Mouse (Mus musculus) heart, embryonic 10.5 days (tissue): ENCODE results near the gene Lims1. TPM values are rescaled to one million over a fixed set of nuclear protein-coding genes. Genes with fewer than 3 reads are reported as not detected.

ENCODE experiments used
- DNase-seq: peaks from one replicate; pipeline ENCODE4 v3.0.0-alpha.2; 2017; ENCODE audit warnings: low spot score
- H3K27ac ChIP-seq: fragments of 300-500 bp; sonication (generic); 2 replicates; pipeline ENCODE4 v1.5.1; 2016; ENCODE audit warnings: mild to moderate bottlenecking
- H3K27me3 ChIP-seq: fragments of 300-500 bp; sonication (generic); 2 replicates; pipeline ENCODE4 v1.6.1; 2016; ENCODE audit warnings: mild to moderate bottlenecking; ENCODE audit not compliant: poor library complexity, insufficient read depth, severe bottlenecking
- H3K36me3 ChIP-seq: fragments of 300-500 bp; sonication (generic); 2 replicates; pipeline ENCODE4 v1.6.1; 2016; ENCODE audit warnings: mild to moderate bottlenecking, moderate library complexity
- H3K4me1 ChIP-seq: fragments of 300-500 bp; sonication (generic); 2 replicates; pipeline ENCODE4 v1.6.1; 2016; ENCODE audit warnings: mild to moderate bottlenecking
- H3K4me3 ChIP-seq: fragments of 300-500 bp; sonication (generic); 2 replicates; pipeline ENCODE4 v1.5.1; 2016; ENCODE audit warnings: mild to moderate bottlenecking, moderate library complexity
- H3K9me3 ChIP-seq: fragments of 300-500 bp; sonication (generic); 2 replicates; pipeline ENCODE4 v1.6.1; 2016; ENCODE audit warnings: mild to moderate bottlenecking, moderate library complexity
- WGBS: fragments of 180-500 bp; shearing (Covaris S2); methylation state at CpG from one replicate; pipeline ENCODE4 v1.1.7; 2016; 5-methylcytosine and 5-hydroxymethylcytosine counted together
- polyA plus RNA-seq: library from polyadenylated mRNA; unstranded; fragments of >200 nt; fragmentation: Nextera tagmentation; extraction: Ambion mirVana; gene quantifications from 2 replicates; pipeline ENCODE4 v1.2.1, GENCODE M21; 2016

Lims1 gene
- polyA plus RNA-seq, 1 experiment from 2014 or later: 121 TPM

DNA sequence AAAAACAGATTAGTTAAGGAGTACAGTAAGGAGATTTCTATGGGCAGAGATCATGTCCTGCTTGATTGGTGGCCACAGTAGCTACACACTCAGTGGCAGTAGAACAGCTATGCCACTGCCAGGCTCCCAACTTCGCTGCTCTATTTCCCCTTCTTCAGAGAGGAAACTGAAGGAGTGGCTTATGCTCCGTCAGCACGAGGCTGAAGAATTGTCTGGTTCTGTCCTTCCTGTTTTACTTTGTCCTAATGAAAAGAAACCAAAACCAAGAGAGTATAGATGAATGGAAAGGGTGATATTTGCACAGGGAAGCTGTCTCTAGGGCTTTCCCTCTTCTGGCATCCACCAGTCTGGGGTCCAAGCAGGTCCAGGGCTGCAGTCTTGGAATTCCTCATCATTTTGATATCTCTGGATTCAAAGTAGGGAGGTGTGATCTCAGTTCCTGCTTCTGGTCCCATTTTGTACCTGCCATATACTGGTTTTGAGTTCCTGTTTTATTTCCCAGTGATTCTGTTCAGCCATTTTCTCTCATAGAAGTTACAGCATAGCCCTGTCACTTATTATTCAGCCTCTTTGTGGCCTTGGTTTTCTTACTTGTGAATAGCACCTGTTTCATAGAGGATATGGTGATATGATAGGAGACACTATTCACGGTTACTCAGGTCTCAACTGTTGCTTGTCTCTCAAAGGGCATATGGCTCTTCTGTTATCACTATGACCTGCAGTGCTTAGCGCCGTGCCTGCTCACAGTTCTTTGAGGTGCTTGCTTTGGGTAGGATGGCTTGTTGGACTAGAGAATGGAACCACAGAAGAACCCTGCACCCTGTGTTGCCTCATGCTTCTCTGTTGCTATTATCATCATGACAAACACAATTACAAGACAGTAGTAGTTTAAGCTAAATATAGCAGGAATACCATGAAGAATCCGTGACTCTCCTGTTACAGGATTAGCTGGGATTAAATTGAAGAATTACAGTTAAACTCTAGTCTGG is 70.1 kb downstream of the Lims1 start:
- peak overlapping the region; percentile 47; the same call in 1 of the 2 replicates for H3K4me3 ChIP-seq
- 44% methylated on average over 7 of the region's 7 CpGs for WGBS
- DNase-seq: no peak
- peaks cover 49% of the 10 kb centered on the region for H3K4me1 ChIP-seq
- H3K27me3 ChIP-seq: no peaks in the 10 kb centered on the region
- peak overlapping the region; percentile 88 for H3K27ac ChIP-seq
- no peaks in the 10 kb centered on the region for H3K9me3 ChIP-seq
- H3K36me3 ChIP-seq: no peaks in the 10 kb centered on the region

DNA sequence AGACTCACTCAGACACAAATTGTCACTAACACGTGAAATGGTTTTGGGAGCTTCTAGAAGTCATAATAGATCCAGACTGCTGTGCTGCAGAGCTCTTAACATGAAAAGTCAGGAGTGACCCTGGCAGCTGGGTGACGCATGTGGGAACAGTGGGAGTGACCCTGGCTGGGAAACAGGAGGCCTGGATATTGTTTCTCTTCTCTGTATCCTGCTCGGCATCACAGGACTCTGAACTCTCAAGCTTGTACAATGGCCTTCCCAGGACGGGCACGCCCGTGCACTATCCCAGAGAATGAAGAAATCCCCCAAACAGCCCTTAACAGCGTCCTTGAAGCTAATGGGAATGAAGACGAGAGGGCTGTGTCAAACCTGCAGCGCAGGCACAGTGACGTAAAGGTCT is 70.9 kb downstream of the Lims1 start:
- Histone ChIP-seq H3K27me3 (no peaks in the 10 kb centered on the region), H3K9me3 (no peaks in the 10 kb centered on the region), H3K4me1 (peaks cover 49% of the 10 kb centered on the region), H3K27ac (peak overlapping the region; percentile 88), H3K4me3 (peak overlapping the region; percentile 47), H3K36me3 (peaks cover 4% of the 10 kb centered on the region)
- peak; percentile 81 for DNase-seq
- 32% methylated on average over 10 of the region's 10 CpGs for WGBS

DNA sequence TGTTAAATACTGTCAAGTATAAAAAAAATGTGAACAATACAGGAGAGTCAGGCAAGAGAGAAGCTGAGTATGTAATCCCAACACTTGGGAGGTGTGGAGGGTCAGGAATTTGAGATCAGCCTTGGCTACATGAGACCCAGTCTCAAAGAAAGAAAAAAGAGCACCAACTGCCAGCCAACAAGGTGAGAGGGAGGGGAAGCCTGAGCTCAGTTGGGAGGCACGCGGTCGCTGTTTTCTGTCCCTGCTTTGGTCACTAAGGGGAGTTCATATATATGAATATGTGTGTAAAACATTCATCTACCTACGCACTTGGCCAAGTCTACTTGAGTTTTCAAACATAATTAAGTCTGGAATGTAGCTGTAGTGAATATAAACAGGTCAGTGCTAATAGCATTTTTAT is 72.0 kb downstream of the Lims1 start:
- Histone ChIP-seq H3K27ac (peak overlapping the region; percentile 88), H3K36me3 (peaks cover 14% of the 10 kb centered on the region), H3K9me3 (no peaks in the 10 kb centered on the region), H3K4me1 (peaks cover 49% of the 10 kb centered on the region), H3K4me3 (peak overlapping the region; percentile 29; the same call in 1 of the 2 replicates), H3K27me3 (no peaks in the 10 kb centered on the region)
- WGBS: 68% methylated on average over 4 of the region's 4 CpGs
- DNase-seq: no peak

- no peaks in the 10 kb centered on the region for H3K9me3 ChIP-seq
- WGBS: 65% methylated on average over 2 of the region's 2 CpGs
- H3K4me3 ChIP-seq: peak overlapping the region; percentile 29; the same call in 1 of the 2 replicates
- no peak for DNase-seq
- H3K27me3 ChIP-seq: no peaks in the 10 kb centered on the region
- peak overlapping the region; percentile 88 for H3K27ac ChIP-seq
- peaks cover 49% of the 10 kb centered on the region for H3K4me1 ChIP-seq
- peaks cover 15% of the 10 kb centered on the region for H3K36me3 ChIP-seq
Measured at GRCm38 (mm10) chr10:58395723-58396122, 72.5 kb downstream of the Lims1 start.

DNA sequence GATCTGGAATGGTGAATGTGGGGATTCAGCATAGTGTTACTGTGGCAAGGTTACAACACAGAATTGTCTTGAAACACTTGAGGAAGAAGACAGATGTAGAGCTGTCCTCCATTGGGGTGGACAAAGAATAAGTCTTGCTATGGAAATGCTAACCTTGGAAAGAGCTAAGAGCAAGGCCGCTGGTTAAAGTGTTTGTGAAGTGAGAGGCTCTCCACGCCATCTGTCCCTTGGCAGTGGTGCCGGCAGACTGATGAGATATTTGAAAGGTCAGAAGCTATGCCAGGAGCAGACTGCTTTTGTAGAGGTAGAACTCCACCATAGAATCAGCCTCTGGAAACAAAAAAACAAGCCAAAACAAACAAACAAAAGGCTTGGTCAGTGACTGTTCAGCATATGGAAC is 73.3 kb downstream of the Lims1 start:
- Histone ChIP-seq H3K9me3 (no peaks in the 10 kb centered on the region), H3K4me3 (peak overlapping the region; percentile 24; the same call in 1 of the 2 replicates), H3K27me3 (no peaks in the 10 kb centered on the region), H3K36me3 (peaks cover 21% of the 10 kb centered on the region), H3K27ac (peak overlapping the region; percentile 88), H3K4me1 (peaks cover 51% of the 10 kb centered on the region)
- no peak for DNase-seq
- 50% methylated on average over 3 of the region's 3 CpGs for WGBS

DNA sequence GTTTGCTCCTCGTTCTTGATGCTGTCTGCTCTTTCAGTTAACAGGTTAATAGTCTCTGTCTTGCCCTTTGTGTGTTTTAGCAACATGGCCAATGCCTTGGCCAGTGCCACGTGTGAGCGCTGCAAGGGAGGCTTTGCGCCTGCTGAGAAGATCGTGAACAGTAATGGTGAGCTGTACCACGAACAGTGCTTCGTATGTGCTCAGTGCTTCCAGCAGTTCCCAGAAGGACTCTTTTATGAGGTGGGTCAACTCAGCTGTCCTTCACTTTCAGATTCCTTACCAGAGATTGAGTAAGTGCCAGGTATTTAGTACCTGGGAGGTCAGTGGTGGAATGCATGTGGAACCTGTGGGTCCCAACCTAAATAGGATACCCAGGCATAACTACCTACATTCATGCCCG is 75.7 kb downstream of the Lims1 start:
- Histone ChIP-seq H3K27ac (no peak overlapping the region), H3K27me3 (no peaks in the 10 kb centered on the region), H3K4me1 (peaks cover 44% of the 10 kb centered on the region), H3K4me3 (no peak overlapping the region), H3K9me3 (no peaks in the 10 kb centered on the region), H3K36me3 (peaks cover 35% of the 10 kb centered on the region)
- DNase-seq: no peak
- 94% methylated on average over 8 of the region's 8 CpGs for WGBS

DNA sequence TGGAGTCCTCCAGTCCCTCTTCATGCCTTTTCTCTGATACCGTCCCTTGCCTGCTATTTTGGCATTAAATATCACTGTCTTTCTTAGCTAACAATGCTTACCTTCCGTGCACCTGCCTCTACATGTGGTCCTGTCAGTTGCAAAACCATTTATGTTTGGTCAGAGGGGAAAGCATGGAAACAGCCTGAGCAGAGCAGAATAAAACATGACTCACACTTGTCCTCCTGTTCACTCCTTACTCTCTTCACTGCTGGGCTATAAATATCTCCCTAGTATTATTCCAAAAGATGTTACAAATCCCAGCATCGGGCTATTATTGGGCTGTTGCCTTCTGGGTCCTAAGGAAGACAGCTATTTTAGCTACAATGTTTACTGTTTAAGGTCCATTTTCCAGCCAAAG is 78.6 kb downstream of the Lims1 start:
- H3K4me3 ChIP-seq: no peak overlapping the region
- no peak for DNase-seq
- H3K36me3 ChIP-seq: peaks cover 52% of the 10 kb centered on the region
- no peaks in the 10 kb centered on the region for H3K27me3 ChIP-seq
- no peaks in the 10 kb centered on the region for H3K9me3 ChIP-seq
- peaks cover 42% of the 10 kb centered on the region for H3K4me1 ChIP-seq
- 58% methylated on average over 3 of the region's 3 CpGs for WGBS
- H3K27ac ChIP-seq: no peak overlapping the region; the same call in 1 of the 2 replicates

- Histone ChIP-seq H3K27me3 (no peaks in the 10 kb centered on the region), H3K9me3 (no peaks in the 10 kb centered on the region), H3K27ac (peak overlapping the region; percentile 56; the same call in 1 of the 2 replicates), H3K4me1 (peaks cover 39% of the 10 kb centered on the region), H3K4me3 (no peak overlapping the region), H3K36me3 (peaks cover 64% of the 10 kb centered on the region)
- DNase-seq: no peak
- WGBS: 75% methylated on average over 6 of the region's 6 CpGs
Measured at GRCm38 (mm10) chr10:58404639-58405038, 81.4 kb downstream of the Lims1 start.

DNA sequence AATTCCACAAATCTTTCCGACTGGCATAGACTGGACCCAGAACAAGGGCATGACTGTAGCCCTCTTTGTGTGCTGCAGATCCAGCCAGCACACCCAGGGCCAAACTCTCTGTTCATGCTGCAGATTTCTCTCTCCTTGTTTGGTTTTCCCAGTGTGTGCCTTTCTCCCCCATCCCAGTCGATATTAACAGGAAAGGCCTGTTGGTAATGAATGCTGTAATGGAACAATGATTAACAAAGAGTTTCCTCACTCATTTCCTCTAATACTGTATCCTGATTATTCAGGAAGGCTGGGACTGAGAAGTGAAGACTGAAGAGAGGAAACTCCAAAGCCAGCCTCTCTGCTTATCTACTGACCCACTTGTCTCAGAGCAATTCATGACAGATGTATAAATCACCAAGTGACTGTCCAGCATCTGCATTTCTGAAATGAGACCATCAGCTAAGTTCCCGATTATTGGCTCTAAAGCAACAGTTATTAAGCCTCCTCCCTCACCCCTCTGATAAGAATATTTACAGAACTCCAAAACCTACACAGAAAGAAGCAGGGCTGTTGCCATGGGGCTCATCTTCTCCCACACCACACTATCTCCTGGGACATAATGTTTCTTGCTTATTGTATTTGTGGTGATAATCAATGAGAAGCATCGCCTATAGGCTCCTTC is 82.2 kb downstream of the Lims1 start:
- no peaks in the 10 kb centered on the region for H3K27me3 ChIP-seq
- H3K36me3 ChIP-seq: peaks cover 67% of the 10 kb centered on the region
- H3K27ac ChIP-seq: peak overlapping the region; percentile 56; the same call in 1 of the 2 replicates
- H3K4me1 ChIP-seq: peaks cover 39% of the 10 kb centered on the region
- WGBS: 51% methylated on average over 4 of the region's 4 CpGs
- DNase-seq: no peak
- no peak overlapping the region for H3K4me3 ChIP-seq
- no peaks in the 10 kb centered on the region for H3K9me3 ChIP-seq

DNA sequence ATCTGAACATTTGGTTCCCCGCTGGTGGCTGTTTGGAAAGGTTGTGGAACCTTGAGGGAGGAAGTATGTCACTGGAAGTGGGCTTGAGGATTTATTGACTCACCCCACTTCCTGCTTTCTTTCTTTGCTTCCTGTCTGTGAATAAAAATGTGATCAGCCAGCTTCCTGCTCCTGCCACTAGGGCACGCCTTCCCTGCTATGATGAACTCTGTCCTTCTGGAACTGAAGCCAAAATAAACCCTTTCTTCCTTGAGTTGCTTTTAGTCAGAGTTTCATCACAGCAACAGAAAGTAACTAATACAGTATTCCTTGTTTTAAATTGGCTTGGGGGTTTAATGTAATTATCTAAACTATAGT is 82.7 kb downstream of the Lims1 start:
- Histone ChIP-seq H3K27me3 (no peaks in the 10 kb centered on the region), H3K27ac (peak overlapping the region; percentile 56; the same call in 1 of the 2 replicates), H3K4me1 (peaks cover 39% of the 10 kb centered on the region), H3K4me3 (no peak overlapping the region), H3K36me3 (peaks cover 69% of the 10 kb centered on the region), H3K9me3 (no peaks in the 10 kb centered on the region)
- DNase-seq: no peak
- WGBS: 76% methylated on average over 2 of the region's 2 CpGs

- H3K4me1 ChIP-seq: no peaks in the 10 kb centered on the region
- DNase-seq: no peak
- no peak overlapping the region for H3K4me3 ChIP-seq
- H3K27me3 ChIP-seq: no peaks in the 10 kb centered on the region
- no peaks in the 10 kb centered on the region for H3K9me3 ChIP-seq
- H3K36me3 ChIP-seq: peaks cover 96% of the 10 kb centered on the region
- WGBS: 82% methylated on average over 4 of the region's 4 CpGs
- H3K27ac ChIP-seq: no peak overlapping the region
Measured at GRCm38 (mm10) chr10:58412331-58412730, 89.1 kb downstream of the Lims1 start.

GRCm38 (mm10) chr10:58412852-58413251 is 89.6 kb downstream of the Lims1 start:
- no peak overlapping the region for H3K27ac ChIP-seq
- no peaks in the 10 kb centered on the region for H3K27me3 ChIP-seq
- no peak overlapping the region for H3K4me3 ChIP-seq
- DNase-seq: no peak
- H3K4me1 ChIP-seq: no peaks in the 10 kb centered on the region
- H3K9me3 ChIP-seq: no peaks in the 10 kb centered on the region
- peaks cover 96% of the 10 kb centered on the region for H3K36me3 ChIP-seq

DNA sequence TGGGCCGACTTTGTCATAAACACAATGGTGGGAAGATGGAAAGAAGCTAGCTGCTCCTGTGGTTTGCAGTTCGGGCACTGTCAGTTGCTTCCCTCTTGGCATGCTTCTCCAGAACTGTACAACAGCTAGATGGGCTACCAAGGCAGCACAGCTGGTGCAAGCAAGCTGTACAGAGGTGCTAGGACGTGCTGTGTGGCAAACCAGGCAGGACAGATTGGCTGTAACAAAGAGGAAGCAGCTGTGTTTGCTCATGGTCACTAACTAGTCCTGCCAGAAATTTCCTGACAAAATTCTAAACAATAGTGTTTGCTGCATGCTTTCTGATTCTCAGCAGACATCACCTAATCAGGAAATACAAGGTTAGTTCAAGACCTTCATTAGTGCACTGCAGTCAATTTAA is 93.4 kb downstream of the Lims1 start:
- 78% methylated on average over 3 of the region's 3 CpGs for WGBS
- DNase-seq: no peak
- Histone ChIP-seq H3K9me3 (no peaks in the 10 kb centered on the region), H3K4me3 (no peak overlapping the region), H3K27me3 (no peaks in the 10 kb centered on the region), H3K36me3 (peaks cover 81% of the 10 kb centered on the region), H3K27ac (no peak overlapping the region), H3K4me1 (no peaks in the 10 kb centered on the region)
